ENCODE assay signal across 9 mouse cellular contexts in genomic region chr15:78914823-78915659, GRCm38 (mm10). TPM values are rescaled to one million over a fixed set of nuclear protein-coding genes. Genes with fewer than 3 reads are reported as not detected.
DNase-seq lines count a peak whose midpoint lies in the region; ATAC-seq and TF ChIP-seq lines count a peak whose summit lies in the region.
"Had no signal": no experiment of that assay in that cellular context is flagged by ENCODE, and none has a peak within 500 bp of the region (broad histone marks: within the 10 kb centered on the region; RNA-seq: fewer than 3 reads in every experiment).

No protein-coding gene starts in this region.

- no peak for TF ChIP-seq POLR2A in cerebellum, adult 2 months (IDR thresholded peaks at IDR 0.05; ENCODE audit: borderline replicate concordance, insufficient read depth, low read length)
- no peak for TF ChIP-seq POLR2A in thymus, adult 2 months (IDR thresholded peaks at IDR 0.05; ENCODE audit: control insufficient read depth, extremely low read depth, insufficient read depth, low read length, poor library complexity)

- peak overlapping the region; percentile 100 for H3K4me2 ChIP-seq in liver, embryonic 11.5 days

- peak overlapping the region; percentile 98 for H3K4me3 ChIP-seq in cerebellum, adult 2 months (replicated peaks; ENCODE audit: insufficient read depth, low read depth, low read length)
- peak overlapping the region; percentile 70 for H3K4me3 ChIP-seq in thymus, adult 2 months (ENCODE audit: control insufficient read depth, insufficient read depth, low read length)
- peak overlapping the region; percentile 83 for H3K4me3 ChIP-seq in liver, embryonic 11.5 days (ENCODE audit: low read depth, low read length)

- 11% methylated on average over 8 of the region's 8 CpGs for WGBS in cerebellum, adult 2 months
- WGBS in thymus, adult 2 months, result 45% methylated on average over 8 of the region's 8 CpGs
- WGBS in liver, embryonic 11.5 days, result 42% methylated on average over 8 of the region's 8 CpGs

- peaks cover under 1% of the 10 kb centered on the region for H3K36me3 ChIP-seq in thymus, adult 2 months (ENCODE audit: control insufficient read depth, insufficient read depth, low read length)
- peaks cover 23% of the 10 kb centered on the region for H3K36me3 ChIP-seq in liver, embryonic 11.5 days (ENCODE audit: control insufficient read depth, insufficient read depth, low read length)

- TF ChIP-seq CTCF in cerebellum, adult 2 months (IDR thresholded peaks at IDR 0.05; ENCODE audit: borderline replicate concordance, insufficient read depth, low read depth, low read length), result no peak
- TF ChIP-seq CTCF in thymus, adult 2 months (IDR thresholded peaks at IDR 0.05; ENCODE audit: borderline replicate concordance, control insufficient read depth, extremely low read depth, insufficient read depth, low read length, poor library complexity), result no peak

- H3K27me3 ChIP-seq in cerebellum, adult 2 months (ENCODE audit: control insufficient read depth, insufficient read depth, low read length), result no peaks in the 10 kb centered on the region
- no peaks in the 10 kb centered on the region for H3K27me3 ChIP-seq in thymus, adult 2 months (ENCODE audit: control insufficient read depth, insufficient read depth, low read length)
- H3K27me3 ChIP-seq in liver, embryonic 11.5 days (replicated peaks; ENCODE audit: control insufficient read depth, insufficient read depth, low read length), result no peaks in the 10 kb centered on the region

- peaks cover 17% of the 10 kb centered on the region for H3K4me1 ChIP-seq in cerebellum, adult 2 months (ENCODE audit: control insufficient read depth, insufficient read depth, low read length)
- H3K4me1 ChIP-seq in thymus, adult 2 months (replicated peaks; ENCODE audit: control insufficient read depth, insufficient read depth, low read length), result peaks cover 30% of the 10 kb centered on the region
- peaks cover 29% of the 10 kb centered on the region for H3K4me1 ChIP-seq in liver, embryonic 11.5 days (replicated peaks; ENCODE audit: control insufficient read depth, insufficient read depth, low read length)

- peak overlapping the region; percentile 85 for H3K9ac ChIP-seq in liver, embryonic 11.5 days (ENCODE audit: low read depth, low read length)

- DNase-seq in cerebellum, adult 2 months, result peak; percentile 42 to 62
- no peak for DNase-seq in thymus, adult 2 months
- no peak for DNase-seq in thymus, postnatal 14 days
- no peak for DNase-seq in liver, embryonic 11.5 days (ENCODE audit: low spot score)
- no peak for DNase-seq in layer of hippocampus, postnatal 10 days (ENCODE audit: low spot score in 2 of 2)
- no peak for DNase-seq in ovary, postnatal 14 days (ENCODE audit: low spot score)
- DNase-seq in frontal cortex, postnatal 14 days (ENCODE audit: low spot score in 2 of 2), result no peak

- H3K9me3 ChIP-seq in liver, embryonic 11.5 days (ENCODE audit: control insufficient read depth, low read length), result no peaks in the 10 kb centered on the region

- no peak for ATAC-seq in cerebellum, adult (ENCODE audit: insufficient number of reproducible peaks, low FRiP score, low TSS enrichment)
- ATAC-seq in liver, embryonic 11.5 days (replicated peaks; ENCODE audit: low FRiP score), result no peak

- peak overlapping the region; percentile 72 for H3K27ac ChIP-seq in cerebellum, adult 2 months (ENCODE audit: insufficient read depth, low read length)
- H3K27ac ChIP-seq in thymus, adult 2 months (ENCODE audit: control insufficient read depth, insufficient read depth, low read length), result no peak overlapping the region
- H3K27ac ChIP-seq in liver, embryonic 11.5 days (ENCODE audit: low read depth, low read length), result peak overlapping the region; percentile 79; the same call in 1 of the 2 replicates
- H3K27ac ChIP-seq: macrophage had no signal

RNA-seq across cellular contexts. Expression of gene Pdxp, which starts 1.3 kb away (rescaled TPM):
- polyA plus RNA-seq in cerebellum, adult 2 months (2012; rRNA removed), result 204 and 211 TPM in 2 replicates
- 72.0 and 94.8 TPM in 2 replicates for polyA plus RNA-seq in thymus, adult 2 months (2012; rRNA removed)
- polyA plus RNA-seq in liver, embryonic 11.5 days (2014; fragmentation: Nextera tagmentation; extraction: Ambion mirVana), result 23.7 and 23.8 TPM in 2 replicates
- 100 to 1,000 TPM; 135 to 139 TPM for total RNA-seq in layer of hippocampus, postnatal 10 days (2021)

RNA-seq across cellular contexts. Expression of gene Lgals1, which starts 11.5 kb away (rescaled TPM):
- 64.7 and 71.7 TPM in 2 replicates for polyA plus RNA-seq in cerebellum, adult 2 months (2012; rRNA removed)
- polyA plus RNA-seq in thymus, adult 2 months (2012; rRNA removed), result 359 and 428 TPM in 2 replicates
- 761 and 837 TPM in 2 replicates for polyA plus RNA-seq in liver, embryonic 11.5 days (2014; fragmentation: Nextera tagmentation; extraction: Ambion mirVana)
- total RNA-seq in layer of hippocampus, postnatal 10 days (2021), result 10 to 100 TPM; 31.2 to 37.7 TPM

RNA-seq across cellular contexts. Expression of gene Sh3bp1, which starts 15.5 kb away (rescaled TPM):
- polyA plus RNA-seq in cerebellum, adult 2 months (2012; rRNA removed), result 25.8 and 28.2 TPM in 2 replicates
- polyA plus RNA-seq in thymus, adult 2 months (2012; rRNA removed), result 371 and 412 TPM in 2 replicates
- polyA plus RNA-seq in liver, embryonic 11.5 days (2014; fragmentation: Nextera tagmentation; extraction: Ambion mirVana), result 69.4 and 70.3 TPM in 2 replicates
- total RNA-seq in layer of hippocampus, postnatal 10 days (2021), result 10 to 100 TPM in 1 of 2 experiments, 1 to 10 TPM in 1; 8.6 to 12.1 TPM

RNA-seq across cellular contexts. Expression of gene Gm49510, which starts 15.6 kb away (rescaled TPM):
- 0.10 TPM in 2 replicates for polyA plus RNA-seq in cerebellum, adult 2 months (2012; rRNA removed)
- polyA plus RNA-seq in thymus, adult 2 months (2012; rRNA removed), result 0.08 and 0.14 TPM in 2 replicates
- 0.55 and 0.99 TPM in 2 replicates for polyA plus RNA-seq in liver, embryonic 11.5 days (2014; fragmentation: Nextera tagmentation; extraction: Ambion mirVana)
- not detected for total RNA-seq in layer of hippocampus, postnatal 10 days (2021)
- polyA plus RNA-seq: macrophage had no signal

RNA-seq across cellular contexts. Expression of gene Nol12, which starts 19.7 kb away (rescaled TPM):
- 30.7 and 34.4 TPM in 2 replicates for polyA plus RNA-seq in cerebellum, adult 2 months (2012; rRNA removed)
- polyA plus RNA-seq in thymus, adult 2 months (2012; rRNA removed), result 26.8 and 27.9 TPM in 2 replicates
- 69.6 and 75.3 TPM in 2 replicates for polyA plus RNA-seq in liver, embryonic 11.5 days (2014; fragmentation: Nextera tagmentation; extraction: Ambion mirVana)
- 10 to 100 TPM; 43.0 to 43.2 TPM for total RNA-seq in layer of hippocampus, postnatal 10 days (2021)

Comparison
In these comparisons a context has a peak if more than half of its experiments do, and no peak if none do; other contexts are left out.
1. DNase-seq: peak in cerebellum, adult 2 months (2 of 2); none in thymus, adult 2 months (single experiment), thymus, postnatal 14 days (single experiment), liver, embryonic 11.5 days (single experiment), layer of hippocampus, postnatal 10 days (0 of 2), ovary, postnatal 14 days (single experiment) and frontal cortex, postnatal 14 days (0 of 2).
2. Peak in every context shown above with its lines, with median percentiles within 50 percentile points of each other: H3K4me3 ChIP-seq.